8 mouse cellular contexts compared by ENCODE assay signal in the genomic region with DNA sequence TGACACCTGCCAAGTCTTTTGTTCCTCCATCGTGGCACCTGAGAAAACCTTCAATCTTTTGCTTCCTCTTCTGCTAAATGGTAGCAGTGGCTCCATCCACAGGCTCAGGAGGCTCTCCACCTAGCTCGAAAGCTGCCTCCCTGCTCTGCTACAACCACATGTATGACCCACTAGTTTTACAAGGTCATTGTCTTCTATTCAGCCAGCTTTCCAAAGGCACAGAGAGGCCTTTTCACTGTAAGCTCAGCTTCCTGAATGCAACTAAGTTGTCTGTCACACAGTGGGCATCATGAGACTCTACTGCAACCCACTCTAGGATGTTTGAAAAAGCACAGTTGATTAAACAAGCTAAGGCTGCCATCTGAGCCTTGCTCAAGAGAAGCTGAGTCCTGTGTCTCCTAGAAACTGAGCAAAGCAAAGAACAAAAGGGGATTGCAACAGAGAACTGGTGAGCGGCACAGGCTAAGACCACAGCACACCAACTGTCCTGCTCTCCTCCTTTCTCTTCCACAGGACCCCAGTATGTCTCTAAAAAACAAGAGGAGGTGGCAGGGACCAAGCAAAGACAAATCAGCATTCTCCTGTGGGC. TPM values are rescaled to one million over a fixed set of nuclear protein-coding genes. Genes with fewer than 3 reads are reported as not detected.
DNase-seq lines count a peak whose midpoint lies in the region; ATAC-seq lines count a peak whose summit lies in the region.
"Not testable (repeated sequence)": the region's sequence is repeated elsewhere in the genome, so short reads cannot be mapped to it uniquely, and the experiment has no call there.

No protein-coding gene starts in this region.

- H3K9me3 ChIP-seq in hindbrain, embryonic 11.5 days (ENCODE audit: control insufficient read depth, low read length); liver, embryonic 11.5 days (ENCODE audit: control insufficient read depth, low read length); midbrain, embryonic 13.5 days: not testable (repeated sequence)

- not testable (repeated sequence) for H3K27me3 ChIP-seq in hindbrain, embryonic 11.5 days (ENCODE audit: control insufficient read depth, insufficient read depth, low read length); liver, embryonic 11.5 days (replicated peaks; ENCODE audit: control insufficient read depth, insufficient read depth, low read length); midbrain, embryonic 13.5 days

- not testable (repeated sequence) for H3K4me1 ChIP-seq in hindbrain, embryonic 11.5 days (replicated peaks; ENCODE audit: control insufficient read depth, insufficient read depth, low read length); liver, embryonic 11.5 days (replicated peaks; ENCODE audit: control insufficient read depth, insufficient read depth, low read length); midbrain, embryonic 13.5 days (replicated peaks)

- ATAC-seq in hindbrain, embryonic 11.5 days (ENCODE audit: low FRiP score) = peak; percentile 65
- peak; percentile 39 for ATAC-seq in liver, embryonic 11.5 days (replicated peaks; ENCODE audit: low FRiP score)
- peak; percentile 55 for ATAC-seq in midbrain, embryonic 13.5 days

- H3K4me2 ChIP-seq in hindbrain, embryonic 11.5 days (replicated peaks; ENCODE audit: low read depth, low read length); liver, embryonic 11.5 days; midbrain, embryonic 13.5 days (replicated peaks): not testable (repeated sequence)

- 79% methylated on average over 2 of the region's 3 CpGs for WGBS in hindbrain, embryonic 11.5 days
- WGBS in liver, embryonic 11.5 days = 83% methylated on average over 2 of the region's 3 CpGs
- WGBS in midbrain, embryonic 13.5 days = 84% methylated on average over 3 of the region's 3 CpGs

- H3K4me3 ChIP-seq in hindbrain, embryonic 11.5 days (ENCODE audit: low read depth, low read length); liver, embryonic 11.5 days (ENCODE audit: low read depth, low read length); midbrain, embryonic 13.5 days (replicated peaks): not testable (repeated sequence)

- H3K36me3 ChIP-seq in hindbrain, embryonic 11.5 days (ENCODE audit: control insufficient read depth, insufficient read depth, low read length); liver, embryonic 11.5 days (ENCODE audit: control insufficient read depth, insufficient read depth, low read length): not testable (repeated sequence)
- peaks cover 14% of the 10 kb centered on the region for H3K36me3 ChIP-seq in midbrain, embryonic 13.5 days

- peak; percentile 99 for DNase-seq in cerebellum, adult 9-10 months
- DNase-seq in frontal cortex, postnatal 36 days (ENCODE audit: low spot score in 2 of 2) = peak; percentile 98 to 100
- not testable (repeated sequence) for DNase-seq in hindbrain, embryonic 11.5 days (ENCODE audit: low spot score); liver, embryonic 11.5 days (ENCODE audit: low spot score)
- peak; percentile 97 to 99 for DNase-seq in layer of hippocampus, adult 18-20 months (ENCODE audit: low spot score in 2 of 2)
- peak; percentile 69 for DNase-seq in spleen, adult 12 weeks (ENCODE audit: low spot score)
- peak; percentile 78 to 93 for DNase-seq in urinary bladder, postnatal 36 days (ENCODE audit: low spot score in 2 of 2)

- not testable (repeated sequence) for H3K9ac ChIP-seq in hindbrain, embryonic 11.5 days (ENCODE audit: low read depth, low read length); liver, embryonic 11.5 days (ENCODE audit: low read depth, low read length); midbrain, embryonic 13.5 days (replicated peaks)

- not testable (repeated sequence) for H3K27ac ChIP-seq in hindbrain, embryonic 11.5 days (ENCODE audit: low read depth, low read length); liver, embryonic 11.5 days (ENCODE audit: low read depth, low read length); midbrain, embryonic 13.5 days

RNA-seq across cellular contexts. Expression of a gene that starts 33.2 kb away (rescaled TPM):
- polyA plus RNA-seq in hindbrain, embryonic 11.5 days (2014; fragmentation: Nextera tagmentation; extraction: Ambion mirVana) = 24.3 and 25.9 TPM in 2 replicates
- 10 to 100 TPM; 54.6 to 61.2 TPM for total RNA-seq in layer of hippocampus, adult 18-20 months (2021)
- 24.4 and 24.5 TPM in 2 replicates for polyA plus RNA-seq in liver, embryonic 11.5 days (2014; fragmentation: Nextera tagmentation; extraction: Ambion mirVana)
- 15.4 and 17.0 TPM in 2 replicates for polyA plus RNA-seq in midbrain, embryonic 13.5 days (2015; fragmentation: Nextera tagmentation; extraction: Ambion mirVana)
